Mouse (Mus musculus) cerebellum, postnatal 4 days (tissue): ENCODE measurements around the gene Tm4sf4.

Source experiments
- DNase-seq, 2 experiments: peaks; one replicate each; pipeline ENCODE4 v3.0.0; 2022; ENCODE audit warnings: low spot score in 2 of 2, mixed read lengths in 1 of 2

Tm4sf4 gene

GRCm38 (mm10) chr3:57474421-57474820 lies 49.3 kb downstream of the Tm4sf4 start:
- no peak for DNase-seq

DNA sequence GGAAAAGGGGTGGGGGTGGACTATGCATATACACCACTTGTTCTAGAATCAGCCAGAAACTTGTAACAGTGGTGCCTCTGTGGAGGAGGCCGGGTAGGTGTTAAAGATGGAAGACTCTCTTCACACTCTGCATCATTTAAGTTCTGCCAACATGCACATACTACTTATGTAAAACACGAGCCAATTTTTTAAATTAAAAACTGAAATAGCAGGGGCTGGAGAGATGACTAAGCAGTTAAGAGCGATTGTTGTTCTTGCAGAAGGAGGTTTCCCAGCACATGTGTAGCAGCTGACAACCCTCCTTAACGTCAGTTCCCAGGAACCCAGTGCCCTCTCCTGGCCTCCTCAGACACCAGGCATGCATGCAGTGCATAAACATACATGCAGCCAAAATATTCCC lies 55.5 kb downstream of the Tm4sf4 start:
- no peak for DNase-seq

- DNase-seq: no peak
Observed at GRCm38 (mm10) chr3:57481981-57482380, 56.9 kb downstream of the Tm4sf4 start.

GRCm38 (mm10) chr3:57486068-57486467 lies 61.0 kb downstream of the Tm4sf4 start:
- DNase-seq: no peak

DNA sequence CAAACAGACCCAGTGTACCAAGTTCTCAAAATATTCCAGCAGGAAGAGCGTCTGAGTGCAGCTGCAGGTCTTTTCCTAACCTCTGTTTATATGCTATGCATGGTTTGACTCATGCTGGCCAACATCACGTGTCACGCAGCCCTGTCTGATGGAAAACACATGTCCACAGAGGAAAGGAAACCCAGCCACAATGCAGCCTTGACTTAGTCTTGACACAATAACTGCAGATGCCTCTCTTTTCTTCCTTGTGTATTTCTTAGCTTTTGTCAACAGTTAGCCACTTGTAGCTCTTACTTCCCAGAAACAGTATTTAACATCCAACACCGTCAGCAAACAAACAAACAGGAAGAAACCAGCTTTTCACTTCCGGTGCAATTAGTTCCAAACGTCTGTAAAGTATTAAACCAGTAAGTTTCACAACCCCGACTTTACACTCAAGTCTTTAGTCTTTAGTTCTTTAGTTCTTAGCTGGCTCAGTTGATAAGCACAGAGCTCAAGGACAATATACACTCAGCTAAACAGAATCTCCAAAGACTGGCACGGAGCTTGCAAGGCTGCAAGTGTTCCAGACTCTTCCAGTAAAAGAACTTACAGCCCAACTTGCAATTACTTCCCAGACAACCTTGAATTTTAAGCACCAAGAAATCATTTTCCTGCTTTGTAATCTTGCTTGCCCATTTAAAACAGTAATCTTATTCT lies 62.5 kb downstream of the Tm4sf4 start:
- no peak for DNase-seq
